In the genomic region with DNA sequence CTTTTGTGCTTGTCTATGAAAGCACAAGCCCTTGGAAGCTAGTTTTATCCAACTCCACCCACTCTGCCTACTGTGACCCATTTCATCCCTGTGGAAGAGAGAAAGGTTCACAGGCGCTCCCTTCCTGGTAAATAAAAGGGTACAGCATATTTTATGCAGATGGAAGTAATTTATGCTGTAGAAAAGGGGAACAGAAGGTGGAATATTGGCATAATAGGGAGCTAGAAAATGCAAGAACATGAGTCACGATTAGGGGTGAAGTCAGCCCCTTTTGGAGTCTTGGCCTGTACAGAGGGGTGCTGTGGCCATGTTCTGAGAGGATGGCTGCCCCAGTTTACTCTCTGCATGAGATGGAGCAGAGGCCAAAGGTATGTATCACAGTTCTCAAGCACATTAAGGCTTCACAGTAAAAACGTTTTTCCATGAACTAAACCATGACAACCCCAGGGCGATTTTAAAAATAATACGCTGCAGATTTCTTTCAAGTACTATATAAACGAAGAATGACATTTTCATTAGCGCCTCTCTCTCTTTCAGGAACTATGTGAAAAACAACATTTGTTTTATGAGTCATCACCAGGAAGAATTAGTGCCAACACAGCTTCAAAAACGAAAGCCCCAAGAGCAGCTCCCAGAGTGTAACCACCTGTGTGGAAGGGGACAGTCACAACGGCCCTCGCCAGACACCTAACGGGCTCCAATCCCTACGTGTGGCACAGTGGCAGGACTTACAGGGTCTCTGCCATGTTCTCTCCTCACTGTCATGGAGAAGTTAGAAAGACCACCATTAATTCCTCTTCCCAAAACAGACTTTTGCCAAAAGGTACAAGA, we compare ENCODE assay signal across 14 mouse cellular contexts. TPM values are rescaled to one million over a fixed set of nuclear protein-coding genes. Genes with fewer than 3 reads are reported as not detected.
A peak's percentile ranks its signal among the peaks of the same experiment; 100 is the strongest.
DNase-seq lines count a peak whose midpoint lies in the region; ATAC-seq and TF ChIP-seq lines count a peak whose summit lies in the region.
"Had no signal": no experiment of that assay in that cellular context is flagged by ENCODE, and none has a peak within 500 bp of the region (broad histone marks: within the 10 kb centered on the region; RNA-seq: fewer than 3 reads in every experiment).

No protein-coding gene starts in this region.

- no peak for TF ChIP-seq POLR2A in brain, embryonic 14.5 days (IDR thresholded peaks at IDR 0.05; ENCODE audit: borderline replicate concordance, extremely low read depth, insufficient read depth, insufficient read length, poor library complexity, severe bottlenecking)

- no peak overlapping the region for H3K4me2 ChIP-seq in limb, embryonic 13.5 days (replicated peaks)
- no peak overlapping the region for H3K4me2 ChIP-seq in kidney, embryonic 16.5 days (replicated peaks; ENCODE audit: low read depth, low read length)
- H3K4me2 ChIP-seq: heart, embryonic 13.5 days; liver, embryonic 15.5 days had no signal

- no peaks in the 10 kb centered on the region for H3K27me3 ChIP-seq in limb, embryonic 13.5 days
- H3K27me3 ChIP-seq in kidney, embryonic 16.5 days (ENCODE audit: insufficient read depth, low read length), result no peaks in the 10 kb centered on the region
- H3K27me3 ChIP-seq: heart, embryonic 13.5 days; liver, embryonic 15.5 days had no signal

- no peak for TF ChIP-seq CTCF in brain, embryonic 14.5 days (IDR thresholded peaks at IDR 0.05; ENCODE audit: borderline replicate concordance, extremely low read depth, insufficient read depth, insufficient read length)

- no peak overlapping the region for H3K4me3 ChIP-seq in limb, embryonic 13.5 days
- no peak overlapping the region for H3K4me3 ChIP-seq in kidney, embryonic 16.5 days (ENCODE audit: low read length)
- H3K4me3 ChIP-seq: heart, embryonic 13.5 days; liver, embryonic 15.5 days had no signal

- H3K27ac ChIP-seq in limb, embryonic 13.5 days, result peak overlapping the region; percentile 15; the same call in 1 of the 2 replicates
- H3K27ac ChIP-seq in kidney, embryonic 16.5 days (ENCODE audit: low read length), result no peak overlapping the region
- H3K27ac ChIP-seq: heart, embryonic 13.5 days; liver, embryonic 15.5 days had no signal

- WGBS in limb, embryonic 13.5 days, result 62% methylated on average over 12 of the region's 12 CpGs
- WGBS in kidney, embryonic 16.5 days, result 57% methylated on average over 12 of the region's 12 CpGs

- no peak for ATAC-seq in limb, embryonic 13.5 days (ENCODE audit: low FRiP score, low read depth)
- no peak for ATAC-seq in kidney, embryonic 16.5 days (ENCODE audit: low FRiP score, low TSS enrichment)
- no peak for ATAC-seq in inflammation-experienced regulatory T-cells, adult 6 months

- H3K9me3 ChIP-seq in limb, embryonic 13.5 days, result no peaks in the 10 kb centered on the region
- H3K9me3 ChIP-seq in kidney, embryonic 16.5 days (ENCODE audit: low read length), result no peaks in the 10 kb centered on the region
- H3K9me3 ChIP-seq: heart, embryonic 13.5 days; liver, embryonic 15.5 days had no signal

- peaks cover 41% of the 10 kb centered on the region for H3K36me3 ChIP-seq in limb, embryonic 13.5 days
- H3K36me3 ChIP-seq in kidney, embryonic 16.5 days (ENCODE audit: insufficient read depth, low read length), result peaks cover 17% of the 10 kb centered on the region

- H3K4me1 ChIP-seq in limb, embryonic 13.5 days, result peaks cover 20% of the 10 kb centered on the region
- peaks cover 12% of the 10 kb centered on the region; the same call in 1 of the 2 replicates for H3K4me1 ChIP-seq in kidney, embryonic 16.5 days (ENCODE audit: insufficient read depth, low read length)
- H3K4me1 ChIP-seq: liver, embryonic 15.5 days had no signal

- no peak overlapping the region for H3K9ac ChIP-seq in limb, embryonic 13.5 days
- no peak overlapping the region for H3K9ac ChIP-seq in kidney, embryonic 16.5 days (replicated peaks; ENCODE audit: low read length)
- H3K9ac ChIP-seq: heart, embryonic 13.5 days; liver, embryonic 15.5 days had no signal

- DNase-seq in layer of hippocampus, adult 18-20 months (ENCODE audit: low spot score in 2 of 2), result peak; percentile 35 to 71
- no peak for DNase-seq in layer of hippocampus, adult 11-12 months (ENCODE audit: low spot score)
- peak; percentile 27 for DNase-seq in brain, embryonic 14.5 days (ENCODE audit: low read depth)
- DNase-seq in cerebellum, adult 9-10 months, result peak; percentile 80
- DNase-seq in frontal cortex, postnatal 25 days (ENCODE audit: low spot score in 2 of 2), result no peak
- DNase-seq: adrenal gland, postnatal 14 days; kidney, adult 2 months; thymus, adult 2 months had no signal

RNA-seq across cellular contexts. Expression of gene Tbpl1, which starts 30.0 kb away (rescaled TPM):
- total RNA-seq in layer of hippocampus, adult 18-20 months (2021), result 10 to 100 TPM; 63.9 to 66.5 TPM
- 68.4 and 68.5 TPM in 2 replicates for polyA plus RNA-seq in brain, embryonic 14.5 days (2012; rRNA removed)
- polyA plus RNA-seq in limb, embryonic 13.5 days (2015; fragmentation: Nextera tagmentation; extraction: Ambion mirVana), result 63.5 and 72.1 TPM in 2 replicates
- polyA plus RNA-seq in kidney, embryonic 16.5 days (2015; fragmentation: Nextera tagmentation; extraction: Ambion mirVana), result 62.7 and 67.0 TPM in 2 replicates
- 10 to 100 TPM; 65.0 to 90.8 (median 75.4) TPM for polyA plus RNA-seq in inflammation-experienced regulatory T-cells, adult 6 months (2017; shearing (Covaris generic))

RNA-seq across cellular contexts. Expression of gene Slc2a12, which starts 56.9 kb away (rescaled TPM):
- 1 to 10 TPM; 3.3 to 6.0 TPM for total RNA-seq in layer of hippocampus, adult 18-20 months (2021)
- 2.1 and 3.8 TPM in 2 replicates for polyA plus RNA-seq in brain, embryonic 14.5 days (2012; rRNA removed)
- 1.8 and 2.2 TPM in 2 replicates for polyA plus RNA-seq in limb, embryonic 13.5 days (2015; fragmentation: Nextera tagmentation; extraction: Ambion mirVana)
- polyA plus RNA-seq in kidney, embryonic 16.5 days (2015; fragmentation: Nextera tagmentation; extraction: Ambion mirVana), result 2.3 and 2.6 TPM in 2 replicates
- polyA plus RNA-seq in inflammation-experienced regulatory T-cells, adult 6 months (2017; shearing (Covaris generic)), result under 1 TPM in 1 of 3 experiments, not detected in 2; 0.09 TPM
- total RNA-seq: megakaryocyte progenitor cell, adult 5-6 weeks had no signal

Comparison
In these comparisons a context has a peak if more than half of its experiments do, and no peak if none do; other contexts are left out.
1. DNase-seq: peak in layer of hippocampus, adult 18-20 months (2 of 2), brain, embryonic 14.5 days (single experiment) and cerebellum, adult 9-10 months (single experiment); none in layer of hippocampus, adult 11-12 months (single experiment) and frontal cortex, postnatal 25 days (0 of 2).